Mouse (Mus musculus) testis, adult 2 months (tissue): ENCODE measurements around the gene Nos3.

Source experiments
- CTCF ChIP-seq: fragments of 200-500 bp; IDR thresholded peaks from 2 replicates; pipeline ENCODE4 v1.5.1; 2012; ENCODE audit warnings: low read depth, mild to moderate bottlenecking, inconsistent platforms, low read length, moderate library complexity; ENCODE audit not compliant: control insufficient read depth, insufficient read depth, insufficient replicate concordance
- POLR2A ChIP-seq: fragments of 200-500 bp; IDR thresholded peaks from 2 replicates; pipeline ENCODE4 v1.6.1; 2012; ENCODE audit warnings: low read depth, mild to moderate bottlenecking, inconsistent platforms, low read length, moderate library complexity; ENCODE audit not compliant: control insufficient read depth

GRCm38 (mm10) chr5:24424004-24424781 is 59.6 kb downstream of the Nos3 start:
- TF ChIP-seq POLR2A (no peak), CTCF (no peak)
